Mouse (Mus musculus) CH12.LX (cell line): ENCODE measurements around the gene Esyt3. TPM values are rescaled to one million over a fixed set of nuclear protein-coding genes. Genes with fewer than 3 reads are reported as not detected.
A peak's percentile ranks its signal among the peaks of the same experiment; 100 is the strongest.

Source experiments
- DNase-seq: peaks from one replicate; pipeline ENCODE4 v3.0.0-alpha.2; 2013; ENCODE audit errors: extremely low read depth
- H3K27ac ChIP-seq: 2 replicates; pipeline ENCODE4 v1.5.1; 2012; ENCODE audit warnings: low read depth, mild to moderate bottlenecking, control low read depth, moderate library complexity; ENCODE audit not compliant: insufficient read depth
- H3K27me3 ChIP-seq: replicated peaks from 2 replicates; pipeline ENCODE3; 2012; ENCODE audit warnings: inconsistent platforms
- H3K36me3 ChIP-seq, 2 experiments: replicated peaks in 1 of 2; 2 replicates each; pipeline versions ENCODE3 to v1.6.1; 2012; ENCODE audit warnings: inconsistent platforms in 1 of 2, low read length in 1 of 2, mild to moderate bottlenecking in 1 of 2, mixed read lengths in 1 of 2, moderate library complexity in 1 of 2; ENCODE audit not compliant: control insufficient read depth in 1 of 2, insufficient read depth in 1 of 2
- H3K4me1 ChIP-seq, 2 experiments: 2 replicates each; pipeline ENCODE4 v1.6.1; 2012; ENCODE audit warnings: inconsistent platforms in 1 of 2, moderate library complexity in 1 of 2; ENCODE audit not compliant: insufficient read depth in 2 of 2, control insufficient read depth in 1 of 2
- H3K4me2 ChIP-seq: 2 replicates; pipeline ENCODE4 v1.6.1; 2012; ENCODE audit warnings: low read depth, mild to moderate bottlenecking, control low read depth; ENCODE audit not compliant: poor library complexity, insufficient read depth, severe bottlenecking
- H3K4me3 ChIP-seq, 3 experiments: fragments of 150-350 bp in 1 of 3; sonication (generic) in 1 of 3; replicated peaks in 1 of 3; 2 replicates each; pipeline versions ENCODE3 to v1.5.1; 2011 to 2012; ENCODE audit warnings: low read depth in 2 of 3, low read length in 2 of 3, mild to moderate bottlenecking in 2 of 3, moderate library complexity in 2 of 3, control low read depth in 1 of 3, improper control_type of control experiment in 1 of 3, inconsistent platforms in 1 of 3, mixed read lengths in 1 of 3; ENCODE audit not compliant: poor library complexity in 1 of 3
- H3K79me2 ChIP-seq: replicated peaks from 2 replicates; pipeline ENCODE4 v1.6.1; 2012; ENCODE audit warnings: mild to moderate bottlenecking, moderate library complexity; ENCODE audit not compliant: control insufficient read depth, poor library complexity, insufficient read depth, severe bottlenecking; ENCODE audit errors: extremely low read depth
- H3K9ac ChIP-seq: 2 replicates; pipeline ENCODE4 v1.6.1; 2012; ENCODE audit warnings: low read depth, mild to moderate bottlenecking, control low read depth, moderate library complexity; ENCODE audit not compliant: insufficient read depth
- H3K9me3 ChIP-seq: replicated peaks from 2 replicates; pipeline ENCODE3; 2012; ENCODE audit warnings: low read length, inconsistent platforms, mixed read lengths
- BHLHE40 ChIP-seq: IDR thresholded peaks from 2 replicates; pipeline ENCODE4 v1.6.1; 2011; ENCODE audit warnings: mild to moderate bottlenecking, low read depth, low read length, improper control_type of control experiment
- CHD1 ChIP-seq: IDR thresholded peaks from 2 replicates; pipeline ENCODE4 v1.6.1; 2012; ENCODE audit warnings: low read depth, low read length, improper control_type of control experiment, inconsistent platforms
- E2F4 ChIP-seq: IDR thresholded peaks from 2 replicates; pipeline ENCODE4 v1.6.1; 2011; ENCODE audit warnings: low read depth, low read length, improper control_type of control experiment; ENCODE audit not compliant: insufficient replicate concordance
- EP300 ChIP-seq: IDR thresholded peaks from 2 replicates; pipeline ENCODE4 v1.6.1; 2011; ENCODE audit warnings: low read length, improper control_type of control experiment
- ETS1 ChIP-seq: conservative IDR thresholded peaks from 2 replicates; pipeline ENCODE4 v1.6.1; 2012; ENCODE audit warnings: low read depth, mild to moderate bottlenecking, inconsistent platforms, low read length, improper control_type of control experiment, moderate library complexity
- GABPA ChIP-seq: IDR thresholded peaks from 2 replicates; pipeline ENCODE4 v1.6.1; 2012; ENCODE audit warnings: low read depth, low read length, improper control_type of control experiment, inconsistent platforms; ENCODE audit not compliant: insufficient replicate concordance
- IRF4 ChIP-seq: IDR thresholded peaks from 2 replicates; pipeline ENCODE4 v1.6.1; 2014; ENCODE audit warnings: low read depth, mild to moderate bottlenecking, inconsistent platforms, low read length, improper control_type of control experiment
- MAFK ChIP-seq: IDR thresholded peaks from 2 replicates; pipeline ENCODE4 v1.6.1; 2011; ENCODE audit warnings: low read length, improper control_type of control experiment; ENCODE audit not compliant: insufficient replicate concordance
- MAX ChIP-seq: IDR thresholded peaks from 2 replicates; pipeline ENCODE4 v1.6.1; 2011; ENCODE audit warnings: low read length, improper control_type of control experiment
- MAZ ChIP-seq: IDR thresholded peaks from 2 replicates; pipeline ENCODE4 v1.6.1; 2012; ENCODE audit warnings: low read depth, mild to moderate bottlenecking, inconsistent platforms, low read length, improper control_type of control experiment, moderate library complexity
- MEF2A ChIP-seq: IDR thresholded peaks from 2 replicates; pipeline ENCODE4 v1.6.1; 2014; ENCODE audit warnings: low read depth, mild to moderate bottlenecking, inconsistent platforms, low read length, improper control_type of control experiment, borderline replicate concordance
- MYC ChIP-seq: IDR thresholded peaks from 2 replicates; pipeline ENCODE4 v1.6.1; 2011; ENCODE audit warnings: low read depth, mild to moderate bottlenecking, improper control_type of control experiment, low read length
- NELFE ChIP-seq: IDR thresholded peaks from 2 replicates; pipeline ENCODE4 v1.6.1; 2011; ENCODE audit warnings: low read depth, low read length, improper control_type of control experiment
- POLR2A ChIP-seq: IDR thresholded peaks from 2 replicates; pipeline ENCODE4 v1.6.1; 2011; ENCODE audit warnings: low read depth, mild to moderate bottlenecking, improper control_type of control experiment, low read length
- RCOR1 ChIP-seq: conservative IDR thresholded peaks from 2 replicates; pipeline ENCODE4 v1.6.1; 2012; ENCODE audit warnings: low read depth, mild to moderate bottlenecking, inconsistent platforms, low read length, improper control_type of control experiment
- SIN3A ChIP-seq: IDR thresholded peaks from 2 replicates; pipeline ENCODE4 v1.6.1; 2012; ENCODE audit warnings: low read length, improper control_type of control experiment, inconsistent platforms
- TBP ChIP-seq: conservative IDR thresholded peaks from 2 replicates; pipeline ENCODE4 v1.6.1; 2011; ENCODE audit warnings: low read depth, low read length, improper control_type of control experiment
- TCF12 ChIP-seq: IDR thresholded peaks from 2 replicates; pipeline ENCODE4 v1.6.1; 2014; ENCODE audit warnings: low read depth, mild to moderate bottlenecking, inconsistent platforms, low read length, improper control_type of control experiment
- UBTF ChIP-seq: IDR thresholded peaks from 2 replicates; pipeline ENCODE4 v1.6.1; 2012; ENCODE audit warnings: low read depth, mild to moderate bottlenecking, inconsistent platforms, low read length, improper control_type of control experiment, moderate library complexity
- USF2 ChIP-seq: conservative IDR thresholded peaks from 2 replicates; pipeline ENCODE4 v1.6.1; 2011; ENCODE audit warnings: low read depth, low read length, improper control_type of control experiment
- ZKSCAN1 ChIP-seq: IDR thresholded peaks from 2 replicates; pipeline ENCODE4 v1.6.1; 2012; ENCODE audit warnings: low read depth, inconsistent platforms, low read length, improper control_type of control experiment, borderline replicate concordance
- ZMIZ1 ChIP-seq: IDR thresholded peaks from 2 replicates; pipeline ENCODE4 v1.6.1; 2012; ENCODE audit warnings: low read depth, mild to moderate bottlenecking, inconsistent platforms, low read length, improper control_type of control experiment
- dilution Hi-C: fragments of 300-500 bp; cut with MboI; formaldehyde crosslinking; loops from 2 replicates; pipeline ENCODE4 v1.14.3; 2020; ENCODE audit warnings: low sequenced_read_pairs; ENCODE audit not compliant: extremely low pct_unique_long_range_greater_than_20kb, extremely low pct_ligation_motif_present
- in situ Hi-C: fragments of 300-500 bp; cut with MboI; formaldehyde crosslinking; loops from 3 replicates; pipeline ENCODE4 v1.14.3; 2019; ENCODE audit warnings: low sequenced_read_pairs, low pct_ligation_motif_present, low pct_unique_long_range_greater_than_20kb, mixed read lengths
- polyA plus RNA-seq: library from polyadenylated mRNA; unstranded; fragments of >175 nt; gene quantifications from 2 replicates; pipeline ENCODE4 v1.2.1, GENCODE M21; 2012; ENCODE audit warnings: low read depth; ENCODE audit not compliant: insufficient read length
- total RNA-seq, 2 experiments: library from RNA; depleted of rRNA; stranded (reverse); fragments of 300-350 nt in 1 of 2; fragments of >200 nt in 1 of 2; gene quantifications; 2 replicates each; pipeline ENCODE4 v1.2.3; 2012 to 2014

Gene Esyt3
- total and polyA plus RNA-seq, 3 experiments: not detected

- DNase-seq: peak; percentile 16
- H3K4me1 ChIP-seq: peaks cover 0 to 16% of the 10 kb centered on the region in 2 experiments; a peak in 2 of 4 replicates
- H3K4me3 ChIP-seq: no peak overlapping the region
- H3K36me3 ChIP-seq: no peaks in the 10 kb centered on the region
- no peaks in the 10 kb centered on the region for H3K27me3 ChIP-seq
- dilution Hi-C loops (no loop called here), in situ Hi-C loops (no loop called here)
- no peaks in the 10 kb centered on the region for H3K79me2 ChIP-seq
- H3K27ac ChIP-seq: no peak overlapping the region
- H3K4me2 ChIP-seq: no peak overlapping the region
- TF ChIP-seq BHLHE40 (no peak), CHD1 (no peak), E2F4 (no peak), ETS1 (no peak), TBP (no peak)
- H3K9ac ChIP-seq: no peak overlapping the region
- no peaks in the 10 kb centered on the region for H3K9me3 ChIP-seq
Observed at GRCm38 (mm10) chr9:99320006-99320405, 38.4 kb downstream of the Esyt3 start.

GRCm38 (mm10) chr9:99319343-99319951, 38.9 kb downstream of the Esyt3 start:
- Histone ChIP-seq H3K4me1 (peaks cover 0 to 16% of the 10 kb centered on the region in 2 experiments; a peak in 2 of 4 replicates), H3K9ac (no peak overlapping the region), H3K79me2 (no peaks in the 10 kb centered on the region), H3K36me3 (no peaks in the 10 kb centered on the region), H3K4me2 (no peak overlapping the region), H3K9me3 (no peaks in the 10 kb centered on the region), H3K27ac (no peak overlapping the region), H3K4me3 (no peak overlapping the region), H3K27me3 (no peaks in the 10 kb centered on the region)
- TF ChIP-seq USF2: no peak
- TF ChIP-seq ZMIZ1: no peak
- no peak for TF ChIP-seq GABPA
- no peak for TF ChIP-seq MYC
- TF ChIP-seq TCF12: no peak
- TF ChIP-seq UBTF: no peak
- TF ChIP-seq ETS1: no peak
- no peak for TF ChIP-seq E2F4
- TF ChIP-seq IRF4: no peak
- TF ChIP-seq BHLHE40: no peak
- TF ChIP-seq NELFE: no peak
- TF ChIP-seq ZKSCAN1: no peak
- TF ChIP-seq MAX: no peak
- TF ChIP-seq MAFK: no peak
- TF ChIP-seq POLR2A: no peak
- TF ChIP-seq SIN3A: no peak
- TF ChIP-seq EP300: no peak
- TF ChIP-seq MAZ: no peak
- no peak for TF ChIP-seq RCOR1
- no peak for TF ChIP-seq MEF2A
- in situ Hi-C loops (no loop called here), dilution Hi-C loops (no loop called here)
- DNase-seq: no peak
